ENCODE assay signal across 18 mouse cellular contexts in the genomic region with DNA sequence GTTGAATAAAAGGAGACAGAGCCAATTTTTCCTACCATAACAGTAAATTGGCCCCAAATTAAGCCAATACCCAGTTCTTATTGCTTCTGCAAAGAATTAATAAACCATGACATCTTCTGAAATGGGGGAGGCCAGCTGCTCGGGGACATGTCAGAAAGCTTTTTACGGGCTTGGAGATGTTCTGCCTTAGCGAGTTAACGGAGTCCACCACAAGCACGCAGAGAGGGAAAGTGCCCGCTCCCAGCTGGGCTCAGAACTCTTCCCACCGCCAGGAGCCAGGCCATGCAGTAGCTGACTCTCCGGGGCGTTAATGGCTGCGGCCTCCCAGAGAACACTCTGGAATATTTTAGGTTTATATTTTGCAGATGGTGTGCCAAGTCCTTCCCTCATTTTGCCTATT.
DNase-seq lines count a peak whose midpoint lies in the region; ATAC-seq lines count a peak whose summit lies in the region.
"Had no signal": no experiment of that assay in that cellular context is flagged by ENCODE, and none has a peak within 500 bp of the region (broad histone marks: within the 10 kb centered on the region; RNA-seq: fewer than 3 reads in every experiment).

No protein-coding gene starts in this region.

- H3K4me1 ChIP-seq in embryonic facial prominence, embryonic 15.5 days: peaks cover 17% of the 10 kb centered on the region
- H3K4me1 ChIP-seq in limb, embryonic 12.5 days (replicated peaks): peaks cover 32% of the 10 kb centered on the region
- H3K4me1 ChIP-seq in kidney, embryonic 16.5 days (ENCODE audit: insufficient read depth, low read length): no peaks in the 10 kb centered on the region

- no peaks in the 10 kb centered on the region for H3K9me3 ChIP-seq in embryonic facial prominence, embryonic 15.5 days (replicated peaks)
- H3K9me3 ChIP-seq in limb, embryonic 12.5 days: no peaks in the 10 kb centered on the region
- no peaks in the 10 kb centered on the region for H3K9me3 ChIP-seq in kidney, embryonic 16.5 days (ENCODE audit: low read length)

- H3K9ac ChIP-seq in embryonic facial prominence, embryonic 15.5 days: no peak overlapping the region
- no peak overlapping the region for H3K9ac ChIP-seq in limb, embryonic 12.5 days (replicated peaks)
- H3K9ac ChIP-seq in kidney, embryonic 16.5 days (replicated peaks; ENCODE audit: low read length): no peak overlapping the region
- H3K9ac ChIP-seq: liver, postnatal 0 days had no signal

- intact Hi-C loops in left cerebral cortex, postnatal 4 days (cut with DNase I): no loop called here
- intact Hi-C loops in left cerebral cortex, postnatal 36 days (cut with DNase I): no loop called here

- H3K36me3 ChIP-seq in embryonic facial prominence, embryonic 15.5 days: no peaks in the 10 kb centered on the region
- no peaks in the 10 kb centered on the region for H3K36me3 ChIP-seq in limb, embryonic 12.5 days
- H3K36me3 ChIP-seq in kidney, embryonic 16.5 days (ENCODE audit: insufficient read depth, low read length): no peaks in the 10 kb centered on the region

- peaks cover 13% of the 10 kb centered on the region for H3K27me3 ChIP-seq in embryonic facial prominence, embryonic 15.5 days
- peaks cover 65% of the 10 kb centered on the region for H3K27me3 ChIP-seq in limb, embryonic 12.5 days
- peaks cover 11% of the 10 kb centered on the region; the same call in 1 of the 2 replicates for H3K27me3 ChIP-seq in kidney, embryonic 16.5 days (ENCODE audit: insufficient read depth, low read length)

- peak; percentile 66; the same call in 1 of the 2 replicates for ATAC-seq in embryonic facial prominence, embryonic 15.5 days (ENCODE audit: insufficient number of reproducible peaks, low FRiP score, low TSS enrichment, low read depth)
- no peak for ATAC-seq in limb, embryonic 12.5 days (ENCODE audit: insufficient number of reproducible peaks, insufficient read depth, low FRiP score, low TSS enrichment, low read depth)
- no peak for ATAC-seq in kidney, embryonic 16.5 days (ENCODE audit: low FRiP score, low TSS enrichment)
- ATAC-seq: forebrain, embryonic 16.5 days; liver, postnatal 0 days had no signal

- peak; percentile 30 for DNase-seq in left cerebral cortex, postnatal 4 days
- DNase-seq in left cerebral cortex, postnatal 36 days (ENCODE audit: low spot score in 2 of 2): no peak
- peak; percentile 38 for DNase-seq in retina, postnatal 1 day
- no peak for DNase-seq in layer of hippocampus, adult 18-20 months (ENCODE audit: low spot score in 2 of 2)
- DNase-seq: adrenal gland, postnatal 25 days; B cell, adult 2 months; cerebellum, adult 8-10 months; gastrocnemius, postnatal 14 days; kidney, adult 8-10 months; kidney, postnatal 36 days; liver; liver, postnatal 0 days; right cerebral cortex, adult 18-20 months; thymus, adult 18-20 months had no signal

- H3K4me3 ChIP-seq in embryonic facial prominence, embryonic 15.5 days (replicated peaks): no peak overlapping the region
- no peak overlapping the region for H3K4me3 ChIP-seq in limb, embryonic 12.5 days (replicated peaks)
- no peak overlapping the region for H3K4me3 ChIP-seq in kidney, embryonic 16.5 days (ENCODE audit: low read length)

- peak overlapping the region; percentile 8 for H3K4me2 ChIP-seq in embryonic facial prominence, embryonic 15.5 days (replicated peaks)
- peak overlapping the region; percentile 36 for H3K4me2 ChIP-seq in limb, embryonic 12.5 days
- H3K4me2 ChIP-seq in kidney, embryonic 16.5 days (replicated peaks; ENCODE audit: low read depth, low read length): no peak overlapping the region

- peak overlapping the region; percentile 49 for H3K27ac ChIP-seq in embryonic facial prominence, embryonic 15.5 days (replicated peaks)
- peak overlapping the region; percentile 66 for H3K27ac ChIP-seq in limb, embryonic 12.5 days
- no peak overlapping the region for H3K27ac ChIP-seq in kidney, embryonic 16.5 days (ENCODE audit: low read length)

- WGBS in embryonic facial prominence, embryonic 15.5 days: 31% methylated on average over 10 of the region's 10 CpGs
- WGBS in limb, embryonic 12.5 days: 17% methylated on average over 10 of the region's 10 CpGs
- 52% methylated on average over 10 of the region's 10 CpGs for WGBS in kidney, embryonic 16.5 days

Comparison
In these comparisons a context has a peak if more than half of its experiments do, and no peak if none do; other contexts are left out.
1. DNase-seq: peak in left cerebral cortex, postnatal 4 days (single experiment) and retina, postnatal 1 day (single experiment); none in left cerebral cortex, postnatal 36 days (0 of 2) and layer of hippocampus, adult 18-20 months (0 of 2).